Mouse (Mus musculus): ENCODE measurements around the gene Heatr4. TPM values are rescaled to one million over a fixed set of nuclear protein-coding genes. Genes with fewer than 3 reads are reported as not detected.
A peak's percentile ranks its signal among the peaks of the same experiment; 100 is the strongest.
"Not testable (repeated sequence)": the region's sequence is repeated elsewhere in the genome, so short reads cannot be mapped to it uniquely, and the experiment has no call there.

The Heatr4 gene
- not detected in 2 replicates for polyA plus RNA-seq (2014; fragmentation: Nextera tagmentation; extraction: Ambion mirVana)

GRCm38 (mm10) chr12:83984752-83985151, at the start of gene Heatr4:
Gene Heatr4 (minus strand): TSS chr12:83984852.
- no peak within 1 kb of the TSS for H3K27ac ChIP-seq (ENCODE audit: low read depth, low read length)
- H3K36me3 ChIP-seq (ENCODE audit: control insufficient read depth, insufficient read depth, low read length) = no peaks in the 10 kb centered on the region
- WGBS = 81% methylated on average over 4 of the region's 4 CpGs
- peaks cover 10% of the 10 kb centered on the region; the same call in 1 of the 2 replicates for H3K4me1 ChIP-seq (replicated peaks; ENCODE audit: control insufficient read depth, insufficient read depth, low read length)
- no peak within 1 kb of the TSS for H3K4me2 ChIP-seq
- H3K9me3 ChIP-seq (ENCODE audit: control insufficient read depth, low read length) = no peaks in the 10 kb centered on the region
- H3K27me3 ChIP-seq (replicated peaks; ENCODE audit: control insufficient read depth, insufficient read depth, low read length) = no peaks in the 10 kb centered on the region
- H3K9ac ChIP-seq (ENCODE audit: low read depth, low read length) = no peak within 1 kb of the TSS
- no peak for DNase-seq (ENCODE audit: low spot score)
- no peak within 1 kb of the TSS for H3K4me3 ChIP-seq (ENCODE audit: low read depth, low read length)
- no peak for ATAC-seq (replicated peaks; ENCODE audit: low FRiP score)

GRCm38 (mm10) chr12:84034108-84034507, 49.5 kb upstream of the Heatr4 start:
- Histone ChIP-seq H3K36me3 (ENCODE audit: control insufficient read depth, insufficient read depth, low read length) (no peaks in the 10 kb centered on the region), H3K4me3 (ENCODE audit: low read depth, low read length) (no peak overlapping the region), H3K9me3 (ENCODE audit: control insufficient read depth, low read length) (no peaks in the 10 kb centered on the region), H3K4me1 (replicated peaks; ENCODE audit: control insufficient read depth, insufficient read depth, low read length) (no peaks in the 10 kb centered on the region), H3K27me3 (replicated peaks; ENCODE audit: control insufficient read depth, insufficient read depth, low read length) (no peaks in the 10 kb centered on the region; the same call in 1 of the 2 replicates), H3K9ac (ENCODE audit: low read depth, low read length) (no peak overlapping the region), H3K27ac (ENCODE audit: low read depth, low read length) (no peak overlapping the region), H3K4me2 (no peak overlapping the region)
- ATAC-seq (replicated peaks; ENCODE audit: low FRiP score) = no peak
- 32% methylated on average over 4 of the region's 4 CpGs for WGBS
- no peak for DNase-seq (ENCODE audit: low spot score)

- not testable (repeated sequence) for H3K27ac ChIP-seq (ENCODE audit: low read depth, low read length); H3K4me3 ChIP-seq (ENCODE audit: low read depth, low read length); DNase-seq (ENCODE audit: low spot score); H3K4me2 ChIP-seq; H3K36me3 ChIP-seq (ENCODE audit: control insufficient read depth, insufficient read depth, low read length); H3K27me3 ChIP-seq (replicated peaks; ENCODE audit: control insufficient read depth, insufficient read depth, low read length); H3K9me3 ChIP-seq (ENCODE audit: control insufficient read depth, low read length); ATAC-seq (replicated peaks; ENCODE audit: low FRiP score); H3K9ac ChIP-seq (ENCODE audit: low read depth, low read length); H3K4me1 ChIP-seq (replicated peaks; ENCODE audit: control insufficient read depth, insufficient read depth, low read length)
- WGBS = 53% methylated on average over 2 of the region's 2 CpGs
These were observed 48.6 kb upstream of the Heatr4 start for GRCm38 (mm10) chr12:84033302-84033701.

GRCm38 (mm10) chr12:84032854-84033253, 48.2 kb upstream of the Heatr4 start:
- Histone ChIP-seq H3K9ac (ENCODE audit: low read depth, low read length) (no peak overlapping the region), H3K9me3 (ENCODE audit: control insufficient read depth, low read length) (no peaks in the 10 kb centered on the region), H3K4me3 (ENCODE audit: low read depth, low read length) (no peak overlapping the region), H3K4me2 (no peak overlapping the region), H3K4me1 (replicated peaks; ENCODE audit: control insufficient read depth, insufficient read depth, low read length) (no peaks in the 10 kb centered on the region), H3K36me3 (ENCODE audit: control insufficient read depth, insufficient read depth, low read length) (no peaks in the 10 kb centered on the region), H3K27ac (ENCODE audit: low read depth, low read length) (no peak overlapping the region), H3K27me3 (replicated peaks; ENCODE audit: control insufficient read depth, insufficient read depth, low read length) (no peaks in the 10 kb centered on the region; the same call in 1 of the 2 replicates)
- ATAC-seq (replicated peaks; ENCODE audit: low FRiP score) (no peak), DNase-seq (ENCODE audit: low spot score) (no peak)
- WGBS = 75% methylated on average over 4 of the region's 4 CpGs

- Histone ChIP-seq H3K27ac (ENCODE audit: low read depth, low read length) (no peak overlapping the region), H3K27me3 (replicated peaks; ENCODE audit: control insufficient read depth, insufficient read depth, low read length) (no peaks in the 10 kb centered on the region), H3K4me3 (ENCODE audit: low read depth, low read length) (no peak overlapping the region), H3K9me3 (ENCODE audit: control insufficient read depth, low read length) (no peaks in the 10 kb centered on the region), H3K4me1 (replicated peaks; ENCODE audit: control insufficient read depth, insufficient read depth, low read length) (no peaks in the 10 kb centered on the region), H3K9ac (ENCODE audit: low read depth, low read length) (no peak overlapping the region), H3K36me3 (ENCODE audit: control insufficient read depth, insufficient read depth, low read length) (no peaks in the 10 kb centered on the region), H3K4me2 (no peak overlapping the region)
- 63% methylated on average over 4 of the region's 4 CpGs for WGBS
- no peak for DNase-seq (ENCODE audit: low spot score)
- ATAC-seq (replicated peaks; ENCODE audit: low FRiP score) = 0 out of 2 replicates have a peak, but pooled peaks have one; percentile 36
These were observed 46.1 kb upstream of the Heatr4 start for GRCm38 (mm10) chr12:84030659-84031332.

- ATAC-seq (replicated peaks; ENCODE audit: low FRiP score); H3K9ac ChIP-seq (ENCODE audit: low read depth, low read length); DNase-seq (ENCODE audit: low spot score); H3K36me3 ChIP-seq (ENCODE audit: control insufficient read depth, insufficient read depth, low read length); H3K27me3 ChIP-seq (replicated peaks; ENCODE audit: control insufficient read depth, insufficient read depth, low read length); H3K27ac ChIP-seq (ENCODE audit: low read depth, low read length); H3K9me3 ChIP-seq (ENCODE audit: control insufficient read depth, low read length); H3K4me2 ChIP-seq; H3K4me3 ChIP-seq (ENCODE audit: low read depth, low read length); H3K4me1 ChIP-seq (replicated peaks; ENCODE audit: control insufficient read depth, insufficient read depth, low read length): not testable (repeated sequence)
- 94% methylated on average over 1 of the region's 1 CpGs for WGBS
These were observed 44.4 kb upstream of the Heatr4 start for GRCm38 (mm10) chr12:84029043-84029442.

GRCm38 (mm10) chr12:84028328-84028727, 43.7 kb upstream of the Heatr4 start:
- H3K4me2 ChIP-seq; H3K27ac ChIP-seq (ENCODE audit: low read depth, low read length); H3K36me3 ChIP-seq (ENCODE audit: control insufficient read depth, insufficient read depth, low read length); DNase-seq (ENCODE audit: low spot score); H3K9ac ChIP-seq (ENCODE audit: low read depth, low read length); H3K4me1 ChIP-seq (replicated peaks; ENCODE audit: control insufficient read depth, insufficient read depth, low read length); ATAC-seq (replicated peaks; ENCODE audit: low FRiP score); H3K27me3 ChIP-seq (replicated peaks; ENCODE audit: control insufficient read depth, insufficient read depth, low read length); H3K4me3 ChIP-seq (ENCODE audit: low read depth, low read length); H3K9me3 ChIP-seq (ENCODE audit: control insufficient read depth, low read length): not testable (repeated sequence)
- WGBS = 67% methylated on average over 3 of the region's 3 CpGs

- DNase-seq (ENCODE audit: low spot score) (no peak), ATAC-seq (replicated peaks; ENCODE audit: low FRiP score) (no peak)
- H3K36me3 ChIP-seq (ENCODE audit: control insufficient read depth, insufficient read depth, low read length) = no peaks in the 10 kb centered on the region
- no peaks in the 10 kb centered on the region for H3K9me3 ChIP-seq (ENCODE audit: control insufficient read depth, low read length)
- no peak overlapping the region for H3K4me2 ChIP-seq
- no peak overlapping the region for H3K27ac ChIP-seq (ENCODE audit: low read depth, low read length)
- H3K4me3 ChIP-seq (ENCODE audit: low read depth, low read length) = no peak overlapping the region
- 83% methylated on average over 7 of the region's 7 CpGs for WGBS
- no peaks in the 10 kb centered on the region for H3K27me3 ChIP-seq (replicated peaks; ENCODE audit: control insufficient read depth, insufficient read depth, low read length)
- no peak overlapping the region for H3K9ac ChIP-seq (ENCODE audit: low read depth, low read length)
- H3K4me1 ChIP-seq (replicated peaks; ENCODE audit: control insufficient read depth, insufficient read depth, low read length) = no peaks in the 10 kb centered on the region
These were observed 41.2 kb upstream of the Heatr4 start for GRCm38 (mm10) chr12:84025888-84026287.

- Histone ChIP-seq H3K36me3 (ENCODE audit: control insufficient read depth, insufficient read depth, low read length) (no peaks in the 10 kb centered on the region), H3K9ac (ENCODE audit: low read depth, low read length) (no peak overlapping the region), H3K27ac (ENCODE audit: low read depth, low read length) (no peak overlapping the region), H3K4me2 (no peak overlapping the region), H3K4me3 (ENCODE audit: low read depth, low read length) (no peak overlapping the region), H3K27me3 (replicated peaks; ENCODE audit: control insufficient read depth, insufficient read depth, low read length) (no peaks in the 10 kb centered on the region), H3K9me3 (ENCODE audit: control insufficient read depth, low read length) (no peaks in the 10 kb centered on the region), H3K4me1 (replicated peaks; ENCODE audit: control insufficient read depth, insufficient read depth, low read length) (no peaks in the 10 kb centered on the region)
- 72% methylated on average over 9 of the region's 9 CpGs for WGBS
- ATAC-seq (replicated peaks; ENCODE audit: low FRiP score) (no peak), DNase-seq (ENCODE audit: low spot score) (no peak)
These were observed 38.5 kb upstream of the Heatr4 start for GRCm38 (mm10) chr12:84023052-84023745.
